Mouse (Mus musculus): ENCODE data around the gene Ahsg. TPM values are rescaled to one million over a fixed set of nuclear protein-coding genes. Genes with fewer than 3 reads are reported as not detected.

Gene Ahsg
- polyA plus RNA-seq, 1 experiment from 2014 or later = 2.9 TPM

GRCm38 (mm10) chr16:22891733-22892154 lies 667 bp downstream of the Ahsg start:
- no peak for ATAC-seq (ENCODE audit: borderline replicate concordance, extremely low read depth, low FRiP score, low TSS enrichment)
- Histone ChIP-seq H3K27me3 (no peaks in the 10 kb centered on the region; the same call in 1 of the 2 replicates), H3K27ac (no peak overlapping the region), H3K36me3 (no peaks in the 10 kb centered on the region), H3K4me3 (no peak overlapping the region), H3K9ac (no peak overlapping the region), H3K9me3 (no peaks in the 10 kb centered on the region), H3K4me2 (no peak overlapping the region), H3K4me1 (no peaks in the 10 kb centered on the region)
- 79% methylated on average over 8 of the region's 8 CpGs for WGBS

- no peak overlapping the region for H3K27ac ChIP-seq
- no peak for ATAC-seq (ENCODE audit: borderline replicate concordance, extremely low read depth, low FRiP score, low TSS enrichment)
These were observed 3.0 kb downstream of the Ahsg start for GRCm38 (mm10) chr16:22894095-22894494.

GRCm38 (mm10) chr16:22896618-22897017 lies 5.5 kb downstream of the Ahsg start:
- Histone ChIP-seq H3K9ac (no peak overlapping the region), H3K27me3 (no peaks in the 10 kb centered on the region), H3K9me3 (no peaks in the 10 kb centered on the region), H3K4me2 (no peak overlapping the region), H3K4me1 (no peaks in the 10 kb centered on the region), H3K27ac (no peak overlapping the region), H3K4me3 (no peak overlapping the region), H3K36me3 (no peaks in the 10 kb centered on the region)
- ATAC-seq (ENCODE audit: borderline replicate concordance, extremely low read depth, low FRiP score, low TSS enrichment) = no peak
- whole genome bisulfite sequencing = 40% methylated on average over 2 of the region's 2 CpGs

More at GRCm38 (mm10) chr16:22894095-22894494, 3.0 kb downstream of the Ahsg start:
- H3K4me3 ChIP-seq = no peak overlapping the region
- H3K27me3 ChIP-seq = no peaks in the 10 kb centered on the region; the same call in 1 of the 2 replicates
- H3K36me3 ChIP-seq = no peaks in the 10 kb centered on the region
- H3K4me1 ChIP-seq = no peaks in the 10 kb centered on the region
- 66% methylated on average over 7 of the region's 8 CpGs for WGBS
- no peak overlapping the region for H3K9ac ChIP-seq
- no peak overlapping the region for H3K4me2 ChIP-seq
- no peaks in the 10 kb centered on the region for H3K9me3 ChIP-seq

DNA sequence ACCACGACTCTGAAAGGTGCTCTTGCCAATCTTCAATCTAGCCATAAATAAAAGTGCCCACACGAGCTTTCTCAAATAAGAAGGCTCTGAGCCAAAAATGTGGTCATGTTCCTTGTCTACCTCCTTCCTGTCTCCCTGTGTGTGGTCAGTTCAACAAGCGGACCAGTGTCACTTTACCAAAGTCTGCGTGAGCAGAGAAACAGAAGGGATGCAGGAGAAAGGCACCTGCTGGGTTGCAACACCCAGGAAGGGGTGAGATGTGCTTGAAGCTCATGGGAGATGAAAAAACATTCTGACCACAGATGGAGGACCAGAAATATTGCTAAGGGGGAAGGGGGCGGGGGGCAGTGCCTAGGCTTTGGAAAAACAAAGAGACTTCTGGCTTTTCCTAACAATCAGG lies 8.3 kb downstream of the Ahsg start:
- WGBS = 46% methylated on average over 5 of the region's 5 CpGs

DNA sequence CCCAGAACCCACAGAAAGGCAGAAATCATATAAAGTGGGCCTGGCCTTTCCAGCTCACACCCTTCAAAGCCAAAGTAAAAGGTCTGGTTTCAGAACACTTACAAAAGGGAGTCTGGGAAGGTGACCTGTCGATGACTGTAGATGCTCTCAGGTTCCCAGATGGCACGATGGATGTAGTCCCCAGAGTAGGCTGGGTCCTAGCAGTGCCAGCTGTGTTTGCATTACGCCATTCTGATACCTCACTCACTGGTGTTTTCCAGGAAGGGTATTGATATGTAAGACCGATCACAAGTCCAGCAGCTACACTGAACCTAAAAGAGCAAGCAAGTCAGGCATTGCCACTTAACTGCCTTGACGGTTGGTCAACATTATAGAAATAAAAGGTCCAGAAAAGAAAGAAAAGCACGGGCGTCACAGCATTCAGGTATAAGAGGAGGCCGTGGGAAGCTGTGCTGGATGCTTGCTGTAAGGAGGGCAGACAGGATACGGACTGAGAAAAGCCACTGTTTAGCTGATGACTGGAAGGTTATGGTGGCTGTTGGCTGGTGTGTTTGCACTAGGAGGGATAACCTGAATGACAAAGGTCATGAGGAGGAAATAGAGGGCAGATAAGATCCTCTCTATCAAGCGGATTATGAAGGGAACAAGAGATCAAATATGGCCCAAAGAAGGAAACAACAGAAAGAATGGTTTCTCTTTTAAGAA lies 8.9 kb downstream of the Ahsg start:
- Histone ChIP-seq H3K36me3 (no peaks in the 10 kb centered on the region), H3K27ac (no peak overlapping the region), H3K9me3 (no peaks in the 10 kb centered on the region), H3K4me1 (no peaks in the 10 kb centered on the region), H3K27me3 (no peaks in the 10 kb centered on the region), H3K4me2 (no peak overlapping the region), H3K9ac (no peak overlapping the region), H3K4me3 (no peak overlapping the region)
- 63% methylated on average over 10 of the region's 10 CpGs for WGBS
- no peak for ATAC-seq (ENCODE audit: borderline replicate concordance, extremely low read depth, low FRiP score, low TSS enrichment)

More for the DNA sequence above, 8.3 kb downstream of the Ahsg start:
- Histone ChIP-seq H3K36me3 (no peaks in the 10 kb centered on the region), H3K27me3 (no peaks in the 10 kb centered on the region), H3K9ac (no peak overlapping the region), H3K4me2 (no peak overlapping the region), H3K4me1 (no peaks in the 10 kb centered on the region), H3K27ac (no peak overlapping the region), H3K4me3 (no peak overlapping the region), H3K9me3 (no peaks in the 10 kb centered on the region)
- ATAC-seq (ENCODE audit: borderline replicate concordance, extremely low read depth, low FRiP score, low TSS enrichment) = no peak

DNA sequence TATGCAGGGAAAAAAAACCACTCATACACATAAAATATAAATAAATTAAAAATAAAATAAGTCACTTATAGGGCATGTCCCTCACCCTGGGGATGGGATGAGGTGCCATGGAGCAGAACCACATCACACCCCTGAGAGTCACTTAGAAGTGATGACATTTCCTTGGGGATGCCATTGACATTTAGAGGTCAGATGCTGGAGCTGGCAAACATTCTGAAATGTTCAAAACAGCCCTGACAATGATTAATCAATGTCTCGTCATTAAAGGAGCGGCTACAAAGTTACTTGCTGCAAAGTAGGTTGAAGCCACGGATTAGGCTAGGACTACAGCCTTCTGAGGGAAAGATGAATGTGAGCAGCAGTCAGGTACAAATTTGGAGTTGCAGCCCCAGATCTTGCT lies 10.2 kb downstream of the Ahsg start:
- 53% methylated on average over 3 of the region's 3 CpGs for WGBS
- H3K4me1 ChIP-seq = no peaks in the 10 kb centered on the region

DNA sequence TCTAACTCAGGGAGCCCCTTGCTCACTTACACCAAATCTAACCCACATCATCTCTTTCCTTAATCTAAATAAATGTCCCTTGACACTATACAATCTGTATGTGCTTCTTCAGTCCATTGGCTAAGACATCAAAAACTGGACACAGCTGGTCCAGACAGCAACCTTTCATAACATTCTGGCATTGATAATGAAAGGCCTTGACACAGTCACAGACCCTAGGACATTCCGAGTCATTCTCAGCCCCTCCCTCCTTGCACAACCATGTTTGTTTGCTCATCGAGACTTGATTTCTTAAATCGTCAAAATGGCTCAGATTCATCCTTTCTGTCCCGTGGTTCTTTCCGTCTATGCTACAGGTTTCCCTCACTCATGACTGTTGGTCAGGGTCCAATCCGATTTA lies 18.2 kb downstream of the Ahsg start:
- no peak for ATAC-seq (ENCODE audit: borderline replicate concordance, extremely low read depth, low FRiP score, low TSS enrichment)
- H3K27me3 ChIP-seq = no peaks in the 10 kb centered on the region
- 80% methylated on average over 6 of the region's 6 CpGs for WGBS

More for the DNA sequence above, 10.2 kb downstream of the Ahsg start:
- no peaks in the 10 kb centered on the region for H3K27me3 ChIP-seq
- H3K9ac ChIP-seq = no peak overlapping the region
- H3K4me2 ChIP-seq = no peak overlapping the region
- H3K27ac ChIP-seq = no peak overlapping the region
- H3K4me3 ChIP-seq = no peak overlapping the region
- no peak for ATAC-seq (ENCODE audit: borderline replicate concordance, extremely low read depth, low FRiP score, low TSS enrichment)
- H3K9me3 ChIP-seq = no peaks in the 10 kb centered on the region
- H3K36me3 ChIP-seq = no peaks in the 10 kb centered on the region

GRCm38 (mm10) chr16:22911986-22912385 lies 20.9 kb downstream of the Ahsg start:
- WGBS = 75% methylated on average over 3 of the region's 3 CpGs
- H3K36me3 ChIP-seq = no peaks in the 10 kb centered on the region
- H3K27ac ChIP-seq = no peak overlapping the region
- no peaks in the 10 kb centered on the region for H3K27me3 ChIP-seq
- no peaks in the 10 kb centered on the region for H3K9me3 ChIP-seq
- H3K9ac ChIP-seq = no peak overlapping the region
- no peak overlapping the region for H3K4me2 ChIP-seq
- H3K4me1 ChIP-seq = no peaks in the 10 kb centered on the region
- no peak overlapping the region for H3K4me3 ChIP-seq
- no peak for ATAC-seq (ENCODE audit: borderline replicate concordance, extremely low read depth, low FRiP score, low TSS enrichment)

More for the DNA sequence above, 18.2 kb downstream of the Ahsg start:
- no peaks in the 10 kb centered on the region for H3K9me3 ChIP-seq
- H3K4me3 ChIP-seq = no peak overlapping the region
- H3K27ac ChIP-seq = no peak overlapping the region
- no peaks in the 10 kb centered on the region for H3K4me1 ChIP-seq
- no peak overlapping the region for H3K9ac ChIP-seq
- H3K36me3 ChIP-seq = no peaks in the 10 kb centered on the region
- no peak overlapping the region for H3K4me2 ChIP-seq

GRCm38 (mm10) chr16:22912886-22913285 lies 21.8 kb downstream of the Ahsg start:
- 63% methylated on average over 6 of the region's 6 CpGs for WGBS

GRCm38 (mm10) chr16:22914276-22914675 lies 23.2 kb downstream of the Ahsg start:
- no peak overlapping the region for H3K4me3 ChIP-seq
- H3K27me3 ChIP-seq = no peaks in the 10 kb centered on the region
- no peak overlapping the region for H3K4me2 ChIP-seq
- H3K9me3 ChIP-seq = no peaks in the 10 kb centered on the region
- no peak overlapping the region for H3K27ac ChIP-seq
- H3K4me1 ChIP-seq = no peaks in the 10 kb centered on the region
- H3K36me3 ChIP-seq = no peaks in the 10 kb centered on the region
- H3K9ac ChIP-seq = no peak overlapping the region
- ATAC-seq (ENCODE audit: borderline replicate concordance, extremely low read depth, low FRiP score, low TSS enrichment) = no peak

More at GRCm38 (mm10) chr16:22912886-22913285, 21.8 kb downstream of the Ahsg start:
- H3K4me3 ChIP-seq = no peak overlapping the region
- no peaks in the 10 kb centered on the region for H3K4me1 ChIP-seq
- no peak for ATAC-seq (ENCODE audit: borderline replicate concordance, extremely low read depth, low FRiP score, low TSS enrichment)
- no peaks in the 10 kb centered on the region for H3K9me3 ChIP-seq
- H3K4me2 ChIP-seq = no peak overlapping the region
- H3K36me3 ChIP-seq = no peaks in the 10 kb centered on the region
- H3K27me3 ChIP-seq = no peaks in the 10 kb centered on the region
- no peak overlapping the region for H3K9ac ChIP-seq
- no peak overlapping the region for H3K27ac ChIP-seq

- WGBS = 81% methylated on average over 5 of the region's 5 CpGs
- H3K9ac ChIP-seq = no peak within 1 kb of the TSS
- H3K4me1 ChIP-seq = no peaks in the 10 kb centered on the region
- no peak for ATAC-seq (ENCODE audit: borderline replicate concordance, extremely low read depth, low FRiP score, low TSS enrichment)
- no peak within 1 kb of the TSS for H3K4me2 ChIP-seq
- no peaks in the 10 kb centered on the region for H3K36me3 ChIP-seq
- no peak within 1 kb of the TSS for H3K27ac ChIP-seq
- H3K4me3 ChIP-seq = no peak within 1 kb of the TSS
- no peaks in the 10 kb centered on the region for H3K27me3 ChIP-seq
- H3K9me3 ChIP-seq = no peaks in the 10 kb centered on the region
These were observed 27.0 kb downstream of the Ahsg start, which contains the start of gene Fetub for GRCm38 (mm10) chr16:22918034-22918433. Gene Fetub, plus strand, starts transcription at chr16:22918334.

DNA sequence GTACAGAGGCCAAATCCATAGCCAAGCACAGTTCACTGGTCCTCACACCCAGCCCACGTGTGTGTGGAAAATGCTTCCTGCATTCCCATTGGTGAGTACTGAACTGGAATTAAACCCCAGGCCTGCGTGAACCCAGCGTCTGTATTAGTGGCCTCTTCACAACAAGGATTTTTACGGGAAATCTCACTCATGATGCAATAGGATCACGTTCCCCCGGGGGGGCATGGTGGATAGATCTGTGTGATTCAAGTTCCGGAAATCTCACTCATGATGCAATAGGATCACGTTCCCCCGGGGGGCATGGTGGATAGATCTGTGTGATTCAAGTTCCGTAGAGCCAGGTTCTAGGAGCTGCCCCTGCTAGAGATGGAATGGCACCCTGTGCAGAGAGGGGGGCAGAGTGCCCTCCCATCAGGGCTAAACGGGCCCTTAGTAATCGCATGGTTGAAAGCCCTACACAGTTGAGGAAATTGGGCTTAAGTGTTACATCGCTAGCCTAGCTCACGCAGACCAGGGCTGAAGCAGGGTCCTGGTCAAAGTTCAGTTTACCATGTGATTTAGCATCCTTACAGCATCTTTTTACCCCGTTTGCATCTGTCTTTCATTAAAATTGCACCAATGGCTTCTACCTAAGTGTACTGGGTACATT lies 27.7 kb downstream of the Ahsg start:
- Histone ChIP-seq H3K36me3 (no peaks in the 10 kb centered on the region), H3K4me1 (no peaks in the 10 kb centered on the region), H3K4me2 (no peak overlapping the region), H3K4me3 (no peak overlapping the region), H3K9ac (no peak overlapping the region), H3K27me3 (no peaks in the 10 kb centered on the region), H3K9me3 (no peaks in the 10 kb centered on the region), H3K27ac (no peak overlapping the region)
- 73% methylated on average over 15 of the region's 15 CpGs for WGBS
- no peak for ATAC-seq (ENCODE audit: borderline replicate concordance, extremely low read depth, low FRiP score, low TSS enrichment)
